Mouse (Mus musculus) kidney, adult 8-10 months (tissue): ENCODE measurements around the gene Polq.
"Not testable (repeated sequence)": the region's sequence is repeated elsewhere in the genome, so short reads cannot be mapped to it uniquely, and the experiment has no call there.

Experiments
- DNase-seq, 2 experiments: peaks; one replicate each; pipeline ENCODE4 v3.0.0; 2022

Polq gene

DNA sequence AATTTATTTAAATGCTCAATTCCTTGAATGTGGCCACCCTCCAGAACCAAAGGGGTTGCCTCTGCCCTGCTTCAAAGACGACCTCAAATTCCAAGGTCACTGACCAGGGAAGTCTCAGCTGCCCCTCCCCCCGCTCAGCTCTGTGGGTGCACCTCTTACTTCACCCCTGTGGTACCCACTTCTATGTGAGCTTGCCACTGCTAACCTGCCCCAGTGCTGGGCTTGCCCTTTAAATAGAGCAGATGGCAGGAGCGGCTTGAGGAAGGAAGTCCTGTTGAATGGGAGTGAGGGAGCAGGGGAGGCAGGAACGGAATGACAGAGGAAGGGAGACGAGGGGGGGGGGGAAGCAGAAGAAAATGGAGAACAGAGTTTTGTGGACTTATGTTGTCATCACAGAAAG lies 97.2 kb downstream of the Polq start:
- DNase-seq, result no peak

DNA sequence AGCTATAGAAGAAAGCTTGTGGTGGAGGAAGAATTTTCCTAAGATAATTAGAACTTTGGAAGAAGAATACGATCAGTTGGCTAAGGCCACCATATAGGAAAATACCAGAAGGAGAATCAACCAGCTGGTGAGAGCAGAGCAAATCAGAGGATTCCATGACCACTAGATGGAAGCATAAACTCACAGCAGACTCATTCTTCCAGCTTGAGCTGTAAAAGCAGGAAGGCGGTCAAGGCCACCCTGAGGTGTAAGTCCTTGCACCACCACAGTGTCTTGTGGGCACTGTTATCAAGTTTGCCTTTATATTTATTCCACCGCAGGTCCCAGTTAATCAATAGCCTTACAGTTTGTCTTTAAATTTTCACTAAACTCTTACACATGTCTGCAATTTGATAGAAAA lies 97.7 kb downstream of the Polq start:
- DNase-seq, result peak; percentile 8 to 22

DNA sequence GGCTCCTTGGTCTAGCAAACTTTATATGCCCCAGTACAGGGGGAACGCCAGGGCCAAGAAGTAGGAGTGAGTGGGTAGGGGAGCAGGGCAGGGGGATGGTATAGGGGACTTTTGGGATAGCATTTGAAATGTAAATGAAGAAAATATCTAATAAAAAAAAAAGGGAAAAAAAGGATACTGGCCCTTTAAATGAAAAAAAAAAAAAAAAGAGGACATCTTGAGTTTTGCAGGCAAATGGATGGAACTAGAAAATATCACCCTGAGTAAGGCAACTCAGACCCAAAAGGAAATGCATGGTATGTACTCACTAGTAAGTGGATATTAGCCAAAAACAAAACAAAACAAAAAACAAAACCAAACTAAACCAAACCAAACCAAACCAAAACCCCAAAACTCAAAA lies 113.6 kb downstream of the Polq start:
- DNase-seq, result not testable (repeated sequence)
